Mouse (Mus musculus): ENCODE data around the gene Fam168a. TPM values are rescaled to one million over a fixed set of nuclear protein-coding genes. Genes with fewer than 3 reads are reported as not detected.

Fam168a gene
- polyA plus RNA-seq, 1 experiment from 2014 or later: 13.2 TPM

- Histone ChIP-seq H3K4me2 (replicated peaks; ENCODE audit: low read depth) (no peak overlapping the region), H3K27ac (ENCODE audit: low read depth, low read length) (no peak overlapping the region), H3K9ac (ENCODE audit: low read depth, low read length) (no peak overlapping the region), H3K4me3 (ENCODE audit: low read depth, low read length) (no peak overlapping the region), H3K27me3 (replicated peaks; ENCODE audit: control insufficient read depth, insufficient read depth, low read length) (no peaks in the 10 kb centered on the region), H3K36me3 (ENCODE audit: control insufficient read depth, insufficient read depth) (no peaks in the 10 kb centered on the region), H3K9me3 (ENCODE audit: control insufficient read depth) (no peaks in the 10 kb centered on the region), H3K4me1 (replicated peaks; ENCODE audit: control insufficient read depth, insufficient read depth, low read length) (no peaks in the 10 kb centered on the region)
- no peak for TF ChIP-seq CTCF (IDR thresholded peaks at IDR 0.05; ENCODE audit: low read depth)
- WGBS: 54% methylated on average over 5 of the region's 5 CpGs
- no peak for ATAC-seq
Measured at GRCm38 (mm10) chr7:100681132-100681531, 25.3 kb upstream of the Fam168a start.

GRCm38 (mm10) chr7:100683241-100683640 is 23.2 kb upstream of the Fam168a start:
- Histone ChIP-seq H3K4me1 (replicated peaks; ENCODE audit: control insufficient read depth, insufficient read depth, low read length) (no peaks in the 10 kb centered on the region), H3K27ac (ENCODE audit: low read depth, low read length) (no peak overlapping the region), H3K4me3 (ENCODE audit: low read depth, low read length) (no peak overlapping the region), H3K4me2 (replicated peaks; ENCODE audit: low read depth) (no peak overlapping the region), H3K27me3 (replicated peaks; ENCODE audit: control insufficient read depth, insufficient read depth, low read length) (no peaks in the 10 kb centered on the region), H3K9ac (ENCODE audit: low read depth, low read length) (no peak overlapping the region), H3K36me3 (ENCODE audit: control insufficient read depth, insufficient read depth) (no peaks in the 10 kb centered on the region), H3K9me3 (ENCODE audit: control insufficient read depth) (no peaks in the 10 kb centered on the region)
- 96% methylated on average over 1 of the region's 1 CpGs for WGBS
- TF ChIP-seq CTCF (IDR thresholded peaks at IDR 0.05; ENCODE audit: low read depth): no peak
- no peak for ATAC-seq

- no peak for ATAC-seq
- WGBS: 68% methylated on average over 5 of the region's 5 CpGs
Measured at GRCm38 (mm10) chr7:100684081-100684480, 22.4 kb upstream of the Fam168a start.

GRCm38 (mm10) chr7:100684538-100684937 is 21.9 kb upstream of the Fam168a start:
- Histone ChIP-seq H3K27me3 (replicated peaks; ENCODE audit: control insufficient read depth, insufficient read depth, low read length) (no peaks in the 10 kb centered on the region), H3K9ac (ENCODE audit: low read depth, low read length) (no peak overlapping the region), H3K4me3 (ENCODE audit: low read depth, low read length) (no peak overlapping the region), H3K27ac (ENCODE audit: low read depth, low read length) (no peak overlapping the region), H3K4me1 (replicated peaks; ENCODE audit: control insufficient read depth, insufficient read depth, low read length) (no peaks in the 10 kb centered on the region), H3K9me3 (ENCODE audit: control insufficient read depth) (no peaks in the 10 kb centered on the region), H3K36me3 (ENCODE audit: control insufficient read depth, insufficient read depth) (no peaks in the 10 kb centered on the region), H3K4me2 (replicated peaks; ENCODE audit: low read depth) (no peak overlapping the region)
- TF ChIP-seq CTCF (IDR thresholded peaks at IDR 0.05; ENCODE audit: low read depth): peak; percentile 93
- WGBS: 54% methylated on average over 7 of the region's 7 CpGs
- no peak for ATAC-seq

More at GRCm38 (mm10) chr7:100684081-100684480, 22.4 kb upstream of the Fam168a start:
- H3K4me2 ChIP-seq (replicated peaks; ENCODE audit: low read depth): no peak overlapping the region
- H3K4me3 ChIP-seq (ENCODE audit: low read depth, low read length): no peak overlapping the region
- H3K36me3 ChIP-seq (ENCODE audit: control insufficient read depth, insufficient read depth): no peaks in the 10 kb centered on the region
- no peaks in the 10 kb centered on the region for H3K4me1 ChIP-seq (replicated peaks; ENCODE audit: control insufficient read depth, insufficient read depth, low read length)
- H3K27ac ChIP-seq (ENCODE audit: low read depth, low read length): no peak overlapping the region
- TF ChIP-seq CTCF (IDR thresholded peaks at IDR 0.05; ENCODE audit: low read depth): no peak
- H3K9ac ChIP-seq (ENCODE audit: low read depth, low read length): no peak overlapping the region
- no peaks in the 10 kb centered on the region for H3K27me3 ChIP-seq (replicated peaks; ENCODE audit: control insufficient read depth, insufficient read depth, low read length)
- H3K9me3 ChIP-seq (ENCODE audit: control insufficient read depth): no peaks in the 10 kb centered on the region

- Histone ChIP-seq H3K27ac (ENCODE audit: low read depth, low read length) (no peak overlapping the region), H3K9me3 (ENCODE audit: control insufficient read depth) (no peaks in the 10 kb centered on the region), H3K27me3 (replicated peaks; ENCODE audit: control insufficient read depth, insufficient read depth, low read length) (no peaks in the 10 kb centered on the region), H3K4me3 (ENCODE audit: low read depth, low read length) (no peak overlapping the region), H3K36me3 (ENCODE audit: control insufficient read depth, insufficient read depth) (no peaks in the 10 kb centered on the region), H3K4me1 (replicated peaks; ENCODE audit: control insufficient read depth, insufficient read depth, low read length) (no peaks in the 10 kb centered on the region), H3K4me2 (replicated peaks; ENCODE audit: low read depth) (no peak overlapping the region), H3K9ac (ENCODE audit: low read depth, low read length) (no peak overlapping the region)
- peak; percentile 45; the same call in 1 of the 2 replicates for ATAC-seq
- TF ChIP-seq CTCF (IDR thresholded peaks at IDR 0.05; ENCODE audit: low read depth): peak; percentile 92
- WGBS: 36% methylated on average over 13 of the region's 13 CpGs
Measured at GRCm38 (mm10) chr7:100685061-100686030, 21.1 kb upstream of the Fam168a start.

GRCm38 (mm10) chr7:100688471-100688870 is 18.0 kb upstream of the Fam168a start:
- Histone ChIP-seq H3K9me3 (ENCODE audit: control insufficient read depth) (no peaks in the 10 kb centered on the region), H3K36me3 (ENCODE audit: control insufficient read depth, insufficient read depth) (no peaks in the 10 kb centered on the region), H3K4me3 (ENCODE audit: low read depth, low read length) (no peak overlapping the region), H3K27me3 (replicated peaks; ENCODE audit: control insufficient read depth, insufficient read depth, low read length) (no peaks in the 10 kb centered on the region), H3K4me2 (replicated peaks; ENCODE audit: low read depth) (no peak overlapping the region), H3K9ac (ENCODE audit: low read depth, low read length) (no peak overlapping the region), H3K27ac (ENCODE audit: low read depth, low read length) (no peak overlapping the region), H3K4me1 (replicated peaks; ENCODE audit: control insufficient read depth, insufficient read depth, low read length) (no peaks in the 10 kb centered on the region)
- 72% methylated on average over 7 of the region's 7 CpGs for WGBS
- ATAC-seq: no peak
- TF ChIP-seq CTCF (IDR thresholded peaks at IDR 0.05; ENCODE audit: low read depth): no peak
